Mouse (Mus musculus) bone marrow macrophage, adult 2 months (primary cell): ENCODE results near the gene Emid1. TPM values are rescaled to one million over a fixed set of nuclear protein-coding genes. Genes with fewer than 3 reads are reported as not detected.

ENCODE experiments used
- H3K27ac ChIP-seq: 2 replicates; pipeline ENCODE4 v1.5.1; 2012; ENCODE audit warnings: low read depth, low read length; ENCODE audit not compliant: insufficient read depth
- H3K4me1 ChIP-seq: 2 replicates; pipeline ENCODE4 v1.6.1; 2012; ENCODE audit warnings: low read length; ENCODE audit not compliant: control insufficient read depth, insufficient read depth
- H3K4me3 ChIP-seq: 2 replicates; pipeline ENCODE4 v1.5.1; 2012; ENCODE audit warnings: mild to moderate bottlenecking, low read length, moderate library complexity; ENCODE audit not compliant: insufficient read depth
- CTCF ChIP-seq: IDR thresholded peaks from 2 replicates; pipeline ENCODE4 v1.5.1; 2012; ENCODE audit warnings: low read depth, mild to moderate bottlenecking, low read length, moderate library complexity
- POLR2A ChIP-seq: IDR thresholded peaks from 2 replicates; pipeline ENCODE4 v1.6.1; 2012; ENCODE audit warnings: mild to moderate bottlenecking, low read depth, low read length, borderline replicate concordance
- polyA plus RNA-seq: library from polyadenylated mRNA; stranded (reverse); fragments of >200 nt; gene quantifications from 2 replicates; pipeline ENCODE4 v1.2.4, GENCODE M21; 2012; ENCODE audit not compliant: missing spikeins, insufficient read depth, insufficient read length

The Emid1 gene
- polyA plus RNA-seq, 1 experiment: not detected

DNA sequence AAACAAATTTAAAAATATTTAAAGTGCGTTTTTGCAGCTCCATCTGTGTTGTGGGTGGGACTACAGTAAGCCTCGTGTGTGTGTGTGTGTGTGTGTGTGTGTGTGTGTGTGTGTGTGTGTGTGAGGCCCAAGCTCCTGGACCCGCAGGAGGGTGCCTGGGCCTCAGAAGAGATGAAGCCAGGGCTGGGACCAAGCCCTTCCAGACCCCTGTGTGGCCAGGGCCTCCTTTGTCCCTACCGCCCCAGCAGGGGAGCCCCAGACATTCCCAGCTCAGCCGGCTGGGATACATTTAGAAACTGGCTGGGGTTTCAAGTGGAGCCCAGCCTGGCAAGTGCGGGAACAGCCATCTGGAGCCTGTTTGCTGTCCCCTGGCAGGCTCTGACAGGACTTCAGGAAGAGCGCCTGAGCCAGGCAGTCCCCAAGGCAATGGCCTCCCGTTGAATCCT is 13.4 kb upstream of the Emid1 start:
- TF ChIP-seq CTCF (no peak), POLR2A (no peak)
- no peak overlapping the region for H3K27ac ChIP-seq
- no peak overlapping the region for H3K4me3 ChIP-seq
- peaks cover 10% of the 10 kb centered on the region for H3K4me1 ChIP-seq

DNA sequence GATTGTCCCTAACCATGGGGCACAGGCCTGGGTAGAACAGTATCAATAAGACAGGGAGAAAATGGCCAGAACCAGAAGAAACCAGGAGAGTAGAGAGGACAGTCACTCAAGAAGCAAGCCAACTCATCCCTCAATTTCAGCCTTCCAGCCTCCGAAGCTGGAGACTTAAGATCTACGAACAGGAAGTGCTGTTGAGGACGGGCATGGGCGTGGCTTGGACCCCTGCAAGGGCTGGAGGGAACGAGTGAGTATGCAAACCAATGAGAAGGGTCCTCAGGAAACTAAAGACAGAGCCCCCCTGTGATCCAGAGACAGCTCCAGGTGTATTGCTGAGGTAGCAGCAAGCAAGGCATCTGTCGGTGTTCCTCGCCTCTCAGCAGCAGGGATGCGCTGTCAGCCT is 12.3 kb upstream of the Emid1 start:
- H3K27ac ChIP-seq: no peak overlapping the region
- no peak for TF ChIP-seq CTCF
- no peak for TF ChIP-seq POLR2A
- H3K4me3 ChIP-seq: no peak overlapping the region
- H3K4me1 ChIP-seq: peaks cover 10% of the 10 kb centered on the region

GRCm38 (mm10) chr11:5163421-5163820 is 11.4 kb upstream of the Emid1 start:
- H3K4me3 ChIP-seq: no peak overlapping the region
- no peak overlapping the region for H3K27ac ChIP-seq
- no peak for TF ChIP-seq POLR2A
- TF ChIP-seq CTCF: no peak
- peaks cover 10% of the 10 kb centered on the region for H3K4me1 ChIP-seq

- no peak; the same call in 1 of the 2 replicates for TF ChIP-seq CTCF
- TF ChIP-seq POLR2A: no peak
- Histone ChIP-seq H3K4me1 (peaks cover 10% of the 10 kb centered on the region), H3K27ac (no peak overlapping the region), H3K4me3 (no peak overlapping the region)
These were observed 8.8 kb upstream of the Emid1 start for GRCm38 (mm10) chr11:5160722-5161485.

- no peak overlapping the region for H3K27ac ChIP-seq
- H3K4me1 ChIP-seq: peaks cover under 1% of the 10 kb centered on the region
- TF ChIP-seq POLR2A: no peak
- TF ChIP-seq CTCF: no peak
- H3K4me3 ChIP-seq: no peak overlapping the region
These were observed 6.0 kb upstream of the Emid1 start for GRCm38 (mm10) chr11:5158056-5158455.

DNA sequence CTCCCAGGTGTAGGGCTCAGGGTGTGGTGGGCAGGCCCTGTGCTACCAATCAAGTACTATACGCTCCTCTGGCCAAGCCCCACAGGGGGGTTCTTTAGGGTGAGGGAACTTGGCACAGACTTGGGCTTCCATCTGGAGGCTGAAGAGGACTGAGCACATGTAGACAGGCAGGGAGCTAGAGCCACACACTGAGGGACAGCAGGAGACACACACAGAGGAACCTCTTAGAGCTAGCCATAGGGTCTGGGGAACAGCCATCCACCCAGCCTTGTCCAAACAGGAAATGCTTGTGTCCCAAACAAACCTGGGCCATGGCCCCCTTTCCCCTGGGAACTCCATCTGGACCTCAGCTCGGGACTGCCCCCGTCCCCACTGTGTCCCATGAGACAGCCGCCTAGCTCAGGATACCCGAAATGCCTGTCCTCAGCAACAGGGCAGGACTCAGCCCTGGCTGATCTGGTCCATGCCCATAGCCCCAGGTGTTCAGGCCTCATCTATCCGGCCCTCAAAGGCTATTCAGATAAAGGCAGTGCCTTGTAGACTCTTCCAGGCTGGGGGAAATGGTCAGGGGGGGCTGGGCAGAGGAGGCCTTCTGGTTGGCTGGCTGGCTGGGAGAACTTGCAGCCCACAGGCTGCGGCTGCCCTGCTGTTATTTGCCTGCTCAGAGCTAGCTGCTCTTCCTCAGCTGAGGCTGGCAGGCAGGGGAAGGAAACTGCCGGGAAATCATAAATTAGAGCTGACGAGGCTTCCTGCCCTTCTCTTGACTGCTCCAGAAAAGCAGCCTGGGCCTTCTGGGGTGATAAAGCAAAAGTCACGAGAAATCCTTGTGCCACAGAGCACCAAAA is 3.1 kb upstream of the Emid1 start:
- TF ChIP-seq CTCF (no peak), POLR2A (no peak)
- Histone ChIP-seq H3K27ac (no peak overlapping the region), H3K4me1 (0 out of 2 replicates have a peak, but pooled peaks cover 2% of the 10 kb centered on the region), H3K4me3 (no peak overlapping the region)

- H3K4me3 ChIP-seq: no peak overlapping the region
- H3K4me1 ChIP-seq: 0 out of 2 replicates have a peak, but pooled peaks cover 2% of the 10 kb centered on the region
- H3K27ac ChIP-seq: no peak overlapping the region
- TF ChIP-seq POLR2A (no peak), CTCF (no peak)
These were observed 818 bp downstream of the Emid1 start for GRCm38 (mm10) chr11:5151247-5151630.

DNA sequence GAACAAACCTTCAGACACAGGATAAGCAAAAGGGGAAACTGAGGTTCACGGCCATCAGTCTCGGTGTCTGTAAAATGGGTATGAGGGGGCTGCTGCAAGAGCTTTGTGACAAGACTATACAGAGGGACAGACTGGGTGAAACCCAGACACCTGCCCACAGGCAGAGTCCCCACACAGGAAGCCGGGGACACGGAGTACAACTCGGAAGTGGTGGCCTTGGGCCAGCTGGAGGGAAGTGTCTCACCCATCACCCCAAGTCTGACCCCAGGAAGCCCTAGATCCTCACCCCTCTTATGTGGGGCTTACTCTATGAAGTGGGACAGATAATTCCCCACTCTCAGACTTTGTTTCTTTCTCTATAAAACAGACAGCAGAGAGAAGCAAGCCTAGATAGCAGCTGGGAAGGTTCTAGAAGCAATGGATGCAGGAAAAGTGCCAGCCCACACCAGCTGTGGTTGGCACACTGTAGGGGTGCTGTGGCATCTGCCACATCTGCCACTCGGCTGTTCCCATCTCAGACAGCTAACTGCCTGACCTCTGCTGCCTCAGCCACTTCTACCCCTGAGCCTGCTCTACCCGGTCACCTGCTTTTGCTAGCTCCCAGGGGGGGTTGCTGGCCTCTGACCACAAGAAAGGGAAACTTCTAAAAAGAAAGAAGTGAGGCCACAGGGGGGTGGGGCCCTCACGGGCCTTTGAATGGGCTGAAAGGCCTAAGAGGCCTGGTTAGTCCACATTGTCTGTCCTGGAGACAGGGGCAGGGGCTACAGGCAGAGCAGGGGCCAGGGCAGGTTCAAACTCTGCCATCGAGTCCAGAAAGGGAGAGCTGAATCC is 1.4 kb downstream of the Emid1 start:
- Histone ChIP-seq H3K4me1 (0 out of 2 replicates have a peak, but pooled peaks cover 2% of the 10 kb centered on the region), H3K27ac (no peak overlapping the region), H3K4me3 (no peak overlapping the region)
- TF ChIP-seq POLR2A (no peak), CTCF (no peak)

GRCm38 (mm10) chr11:5149955-5150354 is 2.1 kb downstream of the Emid1 start:
- no peak overlapping the region for H3K27ac ChIP-seq
- TF ChIP-seq POLR2A: no peak
- TF ChIP-seq CTCF: no peak
- H3K4me3 ChIP-seq: no peak overlapping the region
- H3K4me1 ChIP-seq: 0 out of 2 replicates have a peak, but pooled peaks cover 2% of the 10 kb centered on the region
